Mouse (Mus musculus) forebrain, postnatal 0 days (tissue): ENCODE measurements around the gene AC124108.1. TPM values are rescaled to one million over a fixed set of nuclear protein-coding genes. Genes with fewer than 3 reads are reported as not detected.

ENCODE experiments used
- ATAC-seq: fragments of 200-750 bp; cut with Nextera tagmentation; 2 replicates; pipeline ENCODE4 v1.8.0; 2017; ENCODE audit warnings: mild to moderate bottlenecking, moderate library complexity
- DNase-seq: peaks from one replicate; pipeline ENCODE4 v3.0.0-alpha.2; 2015
- H3K27ac ChIP-seq: fragments of 300-500 bp; sonication (generic); 2 replicates; pipeline ENCODE4 v1.5.1; 2014; ENCODE audit warnings: low read depth, mild to moderate bottlenecking, antibody characterized with exemption, low read length, moderate library complexity, mixed read lengths
- H3K27me3 ChIP-seq: fragments of 300-500 bp; sonication (generic); 2 replicates; pipeline ENCODE4 v1.6.1; 2014; ENCODE audit warnings: mild to moderate bottlenecking, low read length, mixed read lengths; ENCODE audit not compliant: insufficient read depth
- H3K36me3 ChIP-seq: fragments of 300-500 bp; sonication (generic); 2 replicates; pipeline ENCODE4 v1.6.1; 2014; ENCODE audit warnings: mild to moderate bottlenecking, moderate library complexity; ENCODE audit not compliant: insufficient read depth
- H3K4me1 ChIP-seq: fragments of 300-500 bp; sonication (generic); 2 replicates; pipeline ENCODE4 v1.6.1; 2014; ENCODE audit warnings: antibody characterized with exemption; ENCODE audit not compliant: insufficient read depth
- H3K4me2 ChIP-seq: fragments of 300-500 bp; sonication (generic); 2 replicates; pipeline ENCODE4 v1.6.1; 2014; ENCODE audit warnings: low read depth, mild to moderate bottlenecking, moderate library complexity
- H3K4me3 ChIP-seq: fragments of 300-500 bp; sonication (generic); 2 replicates; pipeline ENCODE4 v1.5.1; 2014; ENCODE audit warnings: low read depth, low read length, mixed read lengths
- H3K9ac ChIP-seq: fragments of 300-500 bp; sonication (generic); 2 replicates; pipeline ENCODE4 v1.6.1; 2014; ENCODE audit warnings: mild to moderate bottlenecking
- H3K9me3 ChIP-seq: fragments of 300-500 bp; sonication (generic); 2 replicates; pipeline ENCODE4 v1.6.1; 2016; ENCODE audit warnings: low read length
- CTCF ChIP-seq: sonication (generic); IDR thresholded peaks from 2 replicates; pipeline ENCODE4 v1.5.1; 2016; ENCODE audit warnings: antibody characterized with exemption, control low read depth, low read depth
- WGBS: fragments of 180-500 bp; shearing (Covaris S2); extraction: QIAGEN DNeasy Blood & Tissue Kit; methylation state at CpG from one replicate; pipeline ENCODE4 v1.1.7; 2014; 5-methylcytosine and 5-hydroxymethylcytosine counted together
- polyA plus RNA-seq: library from polyadenylated mRNA; unstranded; fragments of >200 nt; fragmentation: Nextera tagmentation; extraction: Ambion mirVana; gene quantifications from 2 replicates; pipeline ENCODE4 v1.2.1, GENCODE M21; 2015
- total RNA-seq: library from RNA; depleted of rRNA; stranded (reverse); fragments of >200 nt; gene quantifications from 2 replicates; pipeline ENCODE4 v1.2.3, GENCODE M21; 2014

Gene AC124108.1
- total and polyA plus RNA-seq, 2 experiments from 2014 or later, result 0.48 to 5.0 TPM

DNA sequence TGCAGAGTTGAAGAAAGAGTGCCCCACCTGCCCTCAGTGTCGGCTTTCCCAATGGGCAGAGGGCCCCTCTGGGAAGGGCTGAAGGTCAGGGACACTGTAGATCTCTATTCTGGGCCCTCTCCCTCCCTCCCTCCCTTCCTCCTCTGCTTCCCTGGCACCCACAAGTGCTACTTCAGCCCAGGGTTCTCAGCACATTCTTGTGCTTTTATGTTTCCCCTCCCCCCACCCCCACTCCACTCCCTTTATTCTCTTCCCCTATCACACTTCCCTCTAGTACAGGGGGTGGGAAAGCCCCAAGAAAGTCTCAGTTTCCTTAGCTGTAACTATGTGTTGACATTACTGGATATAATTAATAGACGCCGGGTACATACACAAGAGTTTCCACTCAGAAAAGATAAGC lies 3.4 kb downstream of the AC124108.1 start:
- Histone ChIP-seq H3K4me2 (peak overlapping the region; percentile 19), H3K4me3 (no peak overlapping the region), H3K4me1 (peaks cover 47% of the 10 kb centered on the region), H3K27me3 (0 out of 2 replicates have a peak, but pooled peaks cover under 1% of the 10 kb centered on the region), H3K36me3 (no peaks in the 10 kb centered on the region), H3K9me3 (no peaks in the 10 kb centered on the region), H3K9ac (no peak overlapping the region), H3K27ac (no peak overlapping the region)
- no peak for DNase-seq
- no peak for ATAC-seq
- WGBS, result 47% methylated on average over 3 of the region's 3 CpGs
- no peak for TF ChIP-seq CTCF

DNA sequence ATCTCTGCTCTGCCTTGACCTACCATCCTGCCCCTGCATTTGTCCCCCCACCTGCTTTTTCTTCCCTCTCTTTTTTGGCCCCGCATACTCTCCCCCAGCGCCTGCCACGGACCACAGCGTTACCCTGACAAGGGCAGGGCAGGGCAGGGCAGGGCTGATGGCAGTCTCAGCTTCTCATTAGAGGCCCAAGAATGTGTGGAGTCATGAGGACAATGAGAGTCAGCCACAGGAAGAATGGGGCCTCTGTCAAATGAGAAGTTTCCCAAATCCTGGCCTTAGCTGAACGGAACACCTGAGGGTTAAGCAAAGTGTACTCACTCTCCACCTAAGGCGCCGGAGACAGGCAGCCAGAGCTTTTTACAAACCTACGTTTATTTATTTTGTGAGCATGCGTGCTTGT lies 3.8 kb downstream of the AC124108.1 start:
- H3K4me3 ChIP-seq, result no peak overlapping the region
- H3K9ac ChIP-seq, result no peak overlapping the region
- 38% methylated on average over 9 of the region's 9 CpGs for WGBS
- H3K4me2 ChIP-seq, result no peak overlapping the region
- H3K27ac ChIP-seq, result no peak overlapping the region
- H3K4me1 ChIP-seq, result peaks cover 51% of the 10 kb centered on the region
- H3K27me3 ChIP-seq, result no peaks in the 10 kb centered on the region
- ATAC-seq (no peak), DNase-seq (no peak)
- TF ChIP-seq CTCF, result no peak
- no peaks in the 10 kb centered on the region for H3K36me3 ChIP-seq
- no peaks in the 10 kb centered on the region for H3K9me3 ChIP-seq

DNA sequence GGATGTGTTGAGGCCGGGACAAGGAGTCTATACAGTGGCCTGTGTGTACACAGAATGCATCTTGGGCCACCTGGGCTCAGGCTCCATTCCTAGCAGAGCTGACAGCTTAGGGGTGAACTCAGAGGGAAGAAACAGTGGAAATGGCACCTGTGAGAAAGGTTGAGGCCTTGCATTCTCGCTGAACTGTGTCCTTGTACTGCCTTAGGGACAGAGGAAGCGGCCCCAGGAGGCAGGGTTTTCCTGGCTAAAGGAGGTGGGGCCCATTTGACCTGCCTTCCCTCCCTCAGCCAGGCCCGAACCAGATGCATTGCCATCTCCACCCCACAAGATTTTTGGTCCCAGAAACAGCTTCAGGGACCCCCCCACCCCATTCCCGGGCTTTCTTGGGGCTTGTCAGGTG lies 4.4 kb downstream of the AC124108.1 start:
- H3K36me3 ChIP-seq, result no peaks in the 10 kb centered on the region
- no peaks in the 10 kb centered on the region for H3K9me3 ChIP-seq
- peaks cover 54% of the 10 kb centered on the region for H3K4me1 ChIP-seq
- H3K4me2 ChIP-seq, result no peak overlapping the region
- ATAC-seq (no peak), DNase-seq (no peak)
- H3K27ac ChIP-seq, result no peak overlapping the region
- no peak for TF ChIP-seq CTCF
- no peaks in the 10 kb centered on the region for H3K27me3 ChIP-seq
- no peak overlapping the region for H3K9ac ChIP-seq
- no peak overlapping the region for H3K4me3 ChIP-seq
- 47% methylated on average over 5 of the region's 5 CpGs for WGBS

DNA sequence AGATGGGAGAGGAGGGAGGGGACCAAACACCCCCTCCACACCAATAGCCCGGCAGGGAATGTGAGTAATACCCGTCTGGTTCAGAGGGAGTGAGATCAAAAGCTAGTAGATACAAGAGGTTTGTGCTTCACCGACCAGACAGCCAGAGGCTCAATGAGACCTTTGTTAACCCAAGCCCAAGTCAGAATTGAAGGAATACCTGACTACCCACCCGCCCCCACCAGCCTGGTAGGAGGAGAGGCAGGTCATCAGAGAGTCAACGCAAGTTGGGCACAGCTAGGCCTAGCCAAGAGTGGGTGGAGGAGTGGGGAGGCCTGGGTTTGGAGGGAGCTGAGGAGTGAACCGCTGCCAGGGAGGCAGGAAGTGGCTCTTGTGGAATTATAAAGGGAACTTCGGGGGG lies 5.1 kb downstream of the AC124108.1 start:
- peaks cover 56% of the 10 kb centered on the region for H3K4me1 ChIP-seq
- H3K4me3 ChIP-seq, result no peak overlapping the region
- no peak overlapping the region for H3K9ac ChIP-seq
- WGBS, result 17% methylated on average over 7 of the region's 7 CpGs
- no peaks in the 10 kb centered on the region for H3K27me3 ChIP-seq
- no peaks in the 10 kb centered on the region for H3K9me3 ChIP-seq
- H3K4me2 ChIP-seq, result no peak overlapping the region
- ATAC-seq, result no peak
- H3K36me3 ChIP-seq, result no peaks in the 10 kb centered on the region
- DNase-seq, result no peak
- H3K27ac ChIP-seq, result no peak overlapping the region
- TF ChIP-seq CTCF, result no peak

DNA sequence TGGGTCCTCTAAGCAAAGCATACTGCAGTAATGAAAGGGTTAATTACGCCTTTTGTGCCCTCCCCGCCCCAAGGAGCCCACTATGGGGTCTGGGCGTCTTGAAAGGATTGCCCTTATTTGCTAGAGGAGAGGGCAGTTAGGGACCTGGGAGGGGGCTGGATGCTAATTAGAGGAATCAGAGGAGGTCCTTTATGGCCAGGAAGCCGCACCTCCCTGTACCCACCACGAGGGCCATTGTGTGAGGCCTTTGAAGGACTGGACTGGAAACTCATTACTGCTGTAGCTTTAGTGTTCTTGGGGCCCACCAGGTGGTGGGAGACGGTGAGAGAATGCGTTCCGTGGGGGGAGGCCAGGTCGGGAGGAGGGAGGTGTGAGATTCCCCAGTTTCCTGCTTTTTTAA lies 6.4 kb downstream of the AC124108.1 start:
- H3K27ac ChIP-seq, result no peak overlapping the region
- DNase-seq (no peak), ATAC-seq (no peak)
- H3K36me3 ChIP-seq, result no peaks in the 10 kb centered on the region
- no peak overlapping the region for H3K4me2 ChIP-seq
- TF ChIP-seq CTCF, result no peak
- H3K9ac ChIP-seq, result no peak overlapping the region
- 5% methylated on average over 9 of the region's 9 CpGs for WGBS
- no peaks in the 10 kb centered on the region for H3K27me3 ChIP-seq
- no peak overlapping the region for H3K4me3 ChIP-seq
- no peaks in the 10 kb centered on the region for H3K9me3 ChIP-seq
- H3K4me1 ChIP-seq, result peaks cover 65% of the 10 kb centered on the region

DNA sequence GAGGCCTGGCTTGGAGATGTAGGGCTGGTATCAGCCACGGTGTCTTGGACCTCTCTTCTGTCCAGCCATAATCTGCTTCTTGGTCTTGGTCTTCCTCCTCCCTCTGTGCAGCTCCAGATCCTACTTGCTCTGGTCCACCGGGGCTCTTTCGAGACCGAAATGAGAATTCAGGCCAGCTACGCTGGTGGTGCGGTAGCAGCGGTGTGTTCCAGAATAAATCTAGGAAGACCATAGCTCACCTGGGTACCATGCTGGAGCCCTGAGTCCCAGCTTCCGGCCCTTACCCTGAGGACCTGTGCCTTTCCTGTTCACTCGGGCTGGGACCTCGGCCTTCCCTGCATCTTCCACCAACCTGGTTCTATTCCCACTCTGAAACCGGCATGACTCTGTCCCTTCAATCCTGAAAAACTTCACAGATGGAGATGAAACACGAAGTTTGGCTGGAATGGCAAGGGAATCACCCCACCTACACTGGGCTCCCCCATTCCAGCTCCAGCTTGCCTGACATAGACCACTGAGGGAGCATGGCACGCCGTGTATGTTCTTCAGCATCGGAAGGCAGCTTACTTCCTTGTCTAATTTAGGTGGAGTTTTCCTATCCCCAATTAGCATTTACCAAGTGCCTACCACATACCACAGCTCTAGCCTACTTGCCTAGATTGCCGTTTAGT lies 7.3 kb downstream of the AC124108.1 start:
- peaks cover 56% of the 10 kb centered on the region for H3K4me1 ChIP-seq

DNA sequence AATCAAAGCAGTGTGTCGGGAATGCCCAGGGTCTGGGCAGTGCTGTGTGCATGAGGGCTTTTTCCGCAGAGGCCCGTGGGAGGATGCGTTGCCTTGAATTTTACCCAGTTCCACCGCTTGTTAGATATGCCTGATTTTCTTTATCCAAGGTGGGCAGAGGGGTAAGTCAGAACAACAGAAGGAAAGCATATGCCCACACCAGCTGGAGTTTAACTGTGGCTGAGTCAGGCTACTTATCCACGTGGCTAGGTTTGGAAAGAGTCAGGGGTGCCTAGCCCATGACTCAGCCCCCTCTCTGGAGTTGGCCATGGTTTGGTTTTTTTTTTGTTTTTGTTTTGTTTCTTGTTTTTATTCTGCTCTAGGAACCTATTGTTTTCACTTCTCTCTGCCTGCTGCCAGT lies 8.0 kb downstream of the AC124108.1 start:
- WGBS, result 57% methylated on average over 6 of the region's 6 CpGs
- no peak overlapping the region for H3K4me2 ChIP-seq
- H3K36me3 ChIP-seq, result no peaks in the 10 kb centered on the region
- no peak overlapping the region for H3K9ac ChIP-seq
- no peak for DNase-seq
- H3K9me3 ChIP-seq, result no peaks in the 10 kb centered on the region
- H3K27me3 ChIP-seq, result no peaks in the 10 kb centered on the region
- no peak overlapping the region for H3K4me3 ChIP-seq
- H3K4me1 ChIP-seq, result peaks cover 49% of the 10 kb centered on the region
- no peak for TF ChIP-seq CTCF
- ATAC-seq, result no peak
- H3K27ac ChIP-seq, result 0 out of 2 replicates have a peak overlapping the region, but pooled peaks have one; percentile 80

More for the DNA sequence above, 7.3 kb downstream of the AC124108.1 start:
- no peak overlapping the region for H3K27ac ChIP-seq
- ATAC-seq (no peak), DNase-seq (no peak)
- H3K9me3 ChIP-seq, result no peaks in the 10 kb centered on the region
- no peaks in the 10 kb centered on the region for H3K36me3 ChIP-seq
- TF ChIP-seq CTCF, result no peak
- H3K4me2 ChIP-seq, result no peak overlapping the region
- WGBS, result 70% methylated on average over 16 of the region's 16 CpGs
- no peak overlapping the region for H3K9ac ChIP-seq
- no peak overlapping the region for H3K4me3 ChIP-seq
- H3K27me3 ChIP-seq, result no peaks in the 10 kb centered on the region
